Mouse (Mus musculus) brain, adult 2 months (tissue): ENCODE measurements around the gene AI837181.

ENCODE experiments used
- DNase-seq: peaks from one replicate; pipeline ENCODE4 v3.0.0; 2011; ENCODE audit warnings: low read depth, low spot score

AI837181 gene

GRCm38 (mm10) chr19:5414534-5414957 is 10.4 kb upstream of the AI837181 start:
- DNase-seq = peak; percentile 63

GRCm38 (mm10) chr19:5418750-5419466 is 6.0 kb upstream of the AI837181 start:
- DNase-seq = no peak

- DNase-seq = no peak
Measured at GRCm38 (mm10) chr19:5419630-5420029, 5.3 kb upstream of the AI837181 start.

- no peak for DNase-seq
Measured at GRCm38 (mm10) chr19:5420579-5420978, 4.4 kb upstream of the AI837181 start.

GRCm38 (mm10) chr19:5421784-5422183 is 3.2 kb upstream of the AI837181 start:
- no peak for DNase-seq

GRCm38 (mm10) chr19:5422267-5422666 is 2.7 kb upstream of the AI837181 start:
- DNase-seq = peak; percentile 39

GRCm38 (mm10) chr19:5422895-5423443 is 2.0 kb upstream of the AI837181 start:
- no peak for DNase-seq

- no peak for DNase-seq
Measured at GRCm38 (mm10) chr19:5423561-5423960, 1.4 kb upstream of the AI837181 start.

GRCm38 (mm10) chr19:5424092-5424781 is 707 bp upstream of the AI837181 start:
- DNase-seq = peak; percentile 68

- no peak for DNase-seq
Measured at GRCm38 (mm10) chr19:5425906-5426565, 1.1 kb downstream of the AI837181 start.

- no peak for DNase-seq
Measured at GRCm38 (mm10) chr19:5426640-5427290, 1.8 kb downstream of the AI837181 start.

GRCm38 (mm10) chr19:5428083-5428482 is 3.1 kb downstream of the AI837181 start:
- DNase-seq = peak; percentile 66

- DNase-seq = no peak
Measured at GRCm38 (mm10) chr19:5429219-5429618, 4.3 kb downstream of the AI837181 start.

GRCm38 (mm10) chr19:5429806-5430205 is 4.9 kb downstream of the AI837181 start:
- peak; percentile 72 for DNase-seq

- no peak for DNase-seq
Measured at GRCm38 (mm10) chr19:5430408-5430807, 5.5 kb downstream of the AI837181 start.

GRCm38 (mm10) chr19:5431911-5432464 is 7.0 kb downstream of the AI837181 start:
- no peak for DNase-seq

- peak; percentile 67 for DNase-seq
Measured at GRCm38 (mm10) chr19:5432992-5433852, 8.3 kb downstream of the AI837181 start.

- no peak for DNase-seq
Measured at GRCm38 (mm10) chr19:5433951-5434350, 9.0 kb downstream of the AI837181 start.

- no peak for DNase-seq
Measured at GRCm38 (mm10) chr19:5444371-5444908, 19.5 kb downstream of the AI837181 start.

GRCm38 (mm10) chr19:5444954-5445353 is 20.0 kb downstream of the AI837181 start:
- DNase-seq = no peak
